Mouse (Mus musculus) heart, embryonic 11.5 days (tissue): Measurements from ENCODE around the gene BC035947. TPM values are rescaled to one million over a fixed set of nuclear protein-coding genes. Genes with fewer than 3 reads are reported as not detected.
"Not testable (repeated sequence)": the region's sequence is repeated elsewhere in the genome, so short reads cannot be mapped to it uniquely, and the experiment has no call there.

Source experiments
- ATAC-seq: fragments of 200-750 bp; cut with Nextera tagmentation; replicated peaks from 2 replicates; pipeline ENCODE4 v1.8.0; 2017; ENCODE audit warnings: moderate library complexity; ENCODE audit not compliant: insufficient number of reproducible peaks, low FRiP score, low TSS enrichment
- H3K27ac ChIP-seq: fragments of 300-500 bp; sonication (generic); 2 replicates; pipeline ENCODE4 v1.5.1; 2014; ENCODE audit warnings: mild to moderate bottlenecking, low read depth, low read length
- H3K27me3 ChIP-seq: fragments of 300-500 bp; sonication (generic); 2 replicates; pipeline ENCODE4 v1.6.1; 2014; ENCODE audit warnings: mild to moderate bottlenecking, low read length, mixed read lengths; ENCODE audit not compliant: control insufficient read depth, insufficient read depth
- H3K36me3 ChIP-seq: fragments of 300-500 bp; sonication (generic); 2 replicates; pipeline ENCODE4 v1.6.1; 2014; ENCODE audit warnings: mild to moderate bottlenecking, low read length, moderate library complexity, mixed read lengths; ENCODE audit not compliant: control insufficient read depth, insufficient read depth
- H3K4me1 ChIP-seq: fragments of 300-500 bp; sonication (generic); 2 replicates; pipeline ENCODE4 v1.6.1; 2014; ENCODE audit warnings: low read length; ENCODE audit not compliant: control insufficient read depth, insufficient read depth
- H3K4me2 ChIP-seq: fragments of 300-500 bp; sonication (generic); 2 replicates; pipeline ENCODE4 v1.6.1; 2014; ENCODE audit warnings: mild to moderate bottlenecking, moderate library complexity
- H3K4me3 ChIP-seq: fragments of 300-500 bp; sonication (generic); 2 replicates; pipeline ENCODE4 v1.5.1; 2014; ENCODE audit warnings: low read depth, low read length
- H3K9ac ChIP-seq: fragments of 300-500 bp; sonication (generic); 2 replicates; pipeline ENCODE4 v1.6.1; 2014; ENCODE audit warnings: mild to moderate bottlenecking, low read depth, low read length, moderate library complexity
- H3K9me3 ChIP-seq: fragments of 300-500 bp; sonication (generic); replicated peaks from 2 replicates; pipeline ENCODE4 v1.6.1; 2016; ENCODE audit warnings: low read length; ENCODE audit not compliant: control insufficient read depth
- WGBS: fragments of 180-500 bp; shearing (Covaris S2); extraction: QIAGEN DNeasy Blood & Tissue Kit; methylation state at CpG from one replicate; pipeline ENCODE4 v1.1.7; 2014; ENCODE audit not compliant: insufficient replicate concordance; 5-methylcytosine and 5-hydroxymethylcytosine counted together
- polyA plus RNA-seq: library from polyadenylated mRNA; unstranded; fragments of >200 nt; fragmentation: Nextera tagmentation; extraction: Ambion mirVana; gene quantifications from 2 replicates; pipeline ENCODE4 v1.2.1, GENCODE M21; 2014

The BC035947 gene
- 0.09 TPM in 1 of 2 replicates, not detected in the other for polyA plus RNA-seq

DNA sequence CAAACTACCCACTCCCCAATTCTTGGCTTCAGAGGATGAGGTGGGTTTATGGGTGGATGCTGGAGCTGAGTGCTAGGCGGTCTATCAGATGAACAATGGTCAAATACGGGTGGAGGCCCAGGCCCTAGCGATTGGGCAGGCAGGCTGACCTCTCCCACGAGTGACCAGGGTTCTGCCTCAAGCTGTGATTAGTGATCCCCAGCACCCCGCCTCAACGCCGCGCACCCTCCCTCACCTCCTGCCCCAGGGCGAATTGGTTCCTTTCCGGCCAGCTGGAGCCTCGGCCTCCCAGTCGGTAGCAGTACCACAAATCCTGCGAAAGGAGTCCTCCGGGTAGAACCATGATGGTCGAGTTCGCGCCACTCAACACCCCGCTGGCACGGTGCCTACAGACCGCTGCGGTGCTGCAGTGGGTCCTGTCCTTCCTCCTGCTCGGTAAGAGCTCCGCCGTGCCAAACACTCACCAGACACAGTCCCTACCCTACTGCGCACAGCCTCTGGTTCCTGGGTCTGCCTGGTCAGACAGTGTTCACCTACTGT lies at the start of gene BC035947:
Gene BC035947 (minus strand): TSS at position 538 of the 540 bp plus-strand sequence.
- Histone ChIP-seq H3K9ac (no peak within 1 kb of the TSS), H3K27ac (no peak within 1 kb of the TSS), H3K4me2 (peak within 1 kb of the TSS; percentile 68), H3K9me3 (no peaks in the 10 kb centered on the region), H3K4me3 (peak within 1 kb of the TSS; percentile 38), H3K4me1 (no peaks in the 10 kb centered on the region), H3K27me3 (peaks cover 8% of the 10 kb centered on the region), H3K36me3 (no peaks in the 10 kb centered on the region)
- 3% methylated on average over 25 of the region's 25 CpGs for WGBS
- ATAC-seq, result peak; percentile 42; the same call in 1 of the 2 replicates

DNA sequence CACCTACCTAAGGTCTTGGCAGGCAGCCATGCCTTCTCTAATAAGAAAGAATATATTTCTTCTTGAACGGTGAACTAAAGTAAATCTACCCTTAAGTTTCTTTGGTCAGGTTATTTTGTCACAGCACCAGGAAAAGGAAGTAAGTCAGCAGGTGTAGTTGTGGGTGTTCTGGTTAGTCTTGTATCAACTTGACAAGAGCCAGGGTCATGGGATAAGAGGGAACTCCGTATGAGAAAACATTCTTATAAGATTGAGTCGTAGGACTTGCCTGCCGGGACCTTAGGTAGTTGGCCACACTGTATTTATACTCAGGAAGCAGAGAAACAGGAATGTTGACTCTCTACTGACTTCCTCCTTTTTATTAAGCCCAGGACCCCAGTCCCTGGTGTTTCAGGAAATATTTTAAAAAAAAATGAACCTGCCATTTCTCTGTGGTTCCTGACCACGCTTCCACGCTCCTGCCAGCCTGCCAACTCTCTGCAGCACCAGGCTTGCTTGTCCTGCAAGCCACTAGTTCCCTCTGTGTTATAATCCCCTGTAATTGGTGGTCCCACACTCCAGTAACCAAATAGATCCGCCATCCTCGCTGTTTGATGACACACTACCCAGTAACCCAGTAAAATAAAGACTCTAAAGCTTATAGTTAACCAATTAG lies 42.2 kb upstream of the BC035947 start:
- Histone ChIP-seq H3K36me3 (no peaks in the 10 kb centered on the region), H3K27me3 (no peaks in the 10 kb centered on the region), H3K9me3 (peaks cover 3% of the 10 kb centered on the region; the same call in 1 of the 2 replicates), H3K4me1 (0 out of 2 replicates have a peak, but pooled peaks cover 1% of the 10 kb centered on the region), H3K4me2 (no peak overlapping the region), H3K27ac (no peak overlapping the region), H3K9ac (no peak overlapping the region), H3K4me3 (no peak overlapping the region)
- ATAC-seq, result no peak
- 62% methylated on average over 8 of the region's 8 CpGs for WGBS

GRCm38 (mm10) chr1:78548961-78549360 lies 37.0 kb upstream of the BC035947 start:
- Histone ChIP-seq H3K36me3 (no peaks in the 10 kb centered on the region), H3K27me3 (no peaks in the 10 kb centered on the region), H3K4me1 (0 out of 2 replicates have a peak, but pooled peaks cover 2% of the 10 kb centered on the region), H3K4me3 (no peak overlapping the region), H3K4me2 (no peak overlapping the region), H3K9ac (no peak overlapping the region), H3K9me3 (no peaks in the 10 kb centered on the region), H3K27ac (no peak overlapping the region)
- no peak for ATAC-seq
- WGBS, result 43% methylated on average over 6 of the region's 6 CpGs

- no peak overlapping the region for H3K27ac ChIP-seq
- no peak overlapping the region for H3K4me2 ChIP-seq
- H3K9ac ChIP-seq, result no peak overlapping the region
- no peak for ATAC-seq
- no peak overlapping the region for H3K4me3 ChIP-seq
- H3K9me3 ChIP-seq, result no peaks in the 10 kb centered on the region
- no peaks in the 10 kb centered on the region for H3K27me3 ChIP-seq
- WGBS, result 77% methylated on average over 9 of the region's 9 CpGs
- 0 out of 2 replicates have a peak, but pooled peaks cover 2% of the 10 kb centered on the region for H3K4me1 ChIP-seq
- H3K36me3 ChIP-seq, result no peaks in the 10 kb centered on the region
Measured at GRCm38 (mm10) chr1:78546258-78546657, 34.3 kb upstream of the BC035947 start.

DNA sequence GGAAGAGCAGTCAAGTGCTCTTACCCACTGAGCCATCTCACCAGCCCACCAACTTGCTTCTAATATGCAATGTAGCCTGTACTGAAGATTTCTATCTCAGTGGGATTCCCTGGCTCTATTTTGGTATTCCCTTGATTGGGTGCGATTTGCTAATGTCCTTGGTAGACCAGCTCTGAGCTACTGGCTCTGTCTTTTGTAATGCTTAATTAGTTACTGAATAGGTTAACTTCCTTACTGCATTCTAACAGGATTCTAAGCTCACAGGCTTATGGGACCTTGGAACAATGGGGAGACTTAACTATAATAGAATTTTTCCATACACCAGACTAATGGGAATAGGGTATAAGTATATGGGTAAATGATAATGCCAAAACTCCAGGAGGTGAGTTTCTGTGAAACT lies 31.7 kb upstream of the BC035947 start:
- ATAC-seq, H3K27me3 ChIP-seq, H3K4me3 ChIP-seq, H3K4me1 ChIP-seq, H3K9me3 ChIP-seq, H3K4me2 ChIP-seq, H3K36me3 ChIP-seq, H3K27ac ChIP-seq, H3K9ac ChIP-seq: not testable (repeated sequence)
- whole genome bisulfite sequencing, result 83% methylated on average over 1 of the region's 1 CpGs

DNA sequence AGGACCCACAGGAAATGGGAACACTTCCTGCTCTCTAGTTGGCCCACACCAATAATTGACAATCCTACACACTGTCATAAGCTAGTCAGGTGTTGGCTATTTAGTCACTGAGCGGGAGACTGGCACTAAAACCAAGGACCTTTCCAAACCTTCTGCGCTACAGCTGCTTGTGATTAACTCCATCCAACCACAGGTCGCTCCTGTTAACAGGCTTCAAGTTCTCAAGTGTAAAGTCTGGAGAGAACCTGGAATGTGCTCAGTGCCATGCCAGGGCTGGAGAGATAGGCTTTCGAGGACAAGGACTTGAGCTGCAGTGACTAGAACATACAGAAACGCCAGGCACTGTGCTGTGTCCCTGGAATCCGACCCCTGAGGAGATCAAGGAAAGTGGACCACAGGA lies 27.2 kb upstream of the BC035947 start:
- H3K27ac ChIP-seq, result no peak overlapping the region
- H3K36me3 ChIP-seq, result no peaks in the 10 kb centered on the region
- H3K9ac ChIP-seq, result no peak overlapping the region
- H3K4me2 ChIP-seq, result no peak overlapping the region
- no peaks in the 10 kb centered on the region; the same call in 1 of the 2 replicates for H3K4me1 ChIP-seq
- no peaks in the 10 kb centered on the region for H3K9me3 ChIP-seq
- H3K27me3 ChIP-seq, result no peaks in the 10 kb centered on the region
- no peak overlapping the region for H3K4me3 ChIP-seq
- ATAC-seq, result no peak
- 45% methylated on average over 6 of the region's 6 CpGs for WGBS

DNA sequence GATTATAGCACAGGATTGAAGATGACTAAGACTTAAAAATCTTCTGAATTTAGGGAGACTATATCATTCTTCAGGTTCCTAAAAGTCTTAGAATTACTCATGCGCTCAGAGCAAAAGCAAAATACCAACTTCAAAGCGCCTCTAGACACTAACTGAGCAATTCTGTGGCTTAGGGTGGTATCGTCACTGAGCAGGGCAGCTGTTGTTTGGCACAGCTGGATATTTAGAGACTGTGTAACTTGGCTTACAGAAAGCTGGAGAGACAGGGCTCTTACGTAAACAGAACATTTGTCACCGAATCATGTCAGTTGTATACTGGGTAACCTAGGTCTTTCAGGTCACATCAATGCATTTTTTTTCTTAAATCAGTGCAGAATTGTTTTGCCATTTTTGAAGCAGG lies 26.4 kb upstream of the BC035947 start:
- no peaks in the 10 kb centered on the region for H3K27me3 ChIP-seq
- no peaks in the 10 kb centered on the region for H3K36me3 ChIP-seq
- 69% methylated on average over 5 of the region's 5 CpGs for WGBS
- no peak for ATAC-seq
- H3K4me3 ChIP-seq, result no peak overlapping the region
- H3K9ac ChIP-seq, result no peak overlapping the region
- no peak overlapping the region for H3K27ac ChIP-seq
- H3K9me3 ChIP-seq, result no peaks in the 10 kb centered on the region
- no peaks in the 10 kb centered on the region; the same call in 1 of the 2 replicates for H3K4me1 ChIP-seq
- no peak overlapping the region for H3K4me2 ChIP-seq

DNA sequence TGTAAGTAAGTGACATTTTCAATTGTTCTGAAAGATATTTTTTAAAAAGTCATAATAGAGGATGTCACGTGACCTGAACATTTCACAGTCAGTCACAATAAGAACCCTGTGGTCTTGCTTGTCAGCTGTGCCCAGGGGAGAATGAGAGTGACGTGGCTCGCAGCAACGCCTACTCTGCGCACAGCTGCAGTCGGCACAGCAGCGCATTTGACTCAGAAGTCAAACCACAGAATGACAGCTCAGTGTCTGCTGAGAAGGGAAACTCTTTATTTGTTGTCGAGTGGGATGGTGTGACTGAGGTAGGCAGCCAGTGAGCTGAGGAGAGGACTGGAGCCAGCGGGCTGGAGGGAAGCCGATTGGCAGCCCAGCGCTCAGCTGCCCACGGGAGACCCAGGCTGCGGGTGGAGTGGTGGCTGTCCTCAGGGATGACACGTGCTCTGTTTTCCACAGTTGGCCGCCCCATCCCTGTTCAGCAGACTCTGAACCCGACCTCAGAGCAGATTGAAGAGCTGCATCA lies 25.6 kb upstream of the BC035947 start:
- Histone ChIP-seq H3K27ac (no peak overlapping the region), H3K36me3 (no peaks in the 10 kb centered on the region), H3K9me3 (no peaks in the 10 kb centered on the region), H3K4me1 (no peaks in the 10 kb centered on the region; the same call in 1 of the 2 replicates), H3K4me2 (peak overlapping the region; percentile 64), H3K27me3 (no peaks in the 10 kb centered on the region), H3K4me3 (peak overlapping the region; percentile 29), H3K9ac (peak overlapping the region; percentile 50; the same call in 1 of the 2 replicates)
- peak; percentile 73; the same call in 1 of the 2 replicates for ATAC-seq
- 27% methylated on average over 16 of the region's 16 CpGs for WGBS
